Mouse (Mus musculus): Measurements from ENCODE around the gene Rsrc2.

GRCm38 (mm10) chr5:123696244-123696643, 53.0 kb downstream of the Rsrc2 start:
- no peak for TF ChIP-seq EP300 (IDR thresholded peaks at IDR 0.05; ENCODE audit: low read depth)
- TF ChIP-seq CTCF (IDR thresholded peaks at IDR 0.05; ENCODE audit: low read depth), result no peak

Measured in heart, postnatal 0 days (tissue).